Mouse (Mus musculus) heart, embryonic 15.5 days (tissue): ENCODE data around the gene St7. TPM values are rescaled to one million over a fixed set of nuclear protein-coding genes. Genes with fewer than 3 reads are reported as not detected.
"Not testable (repeated sequence)": the region's sequence is repeated elsewhere in the genome, so short reads cannot be mapped to it uniquely, and the experiment has no call there.

ENCODE experiments used
- ATAC-seq: fragments of 200-750 bp; cut with Nextera tagmentation; replicated peaks from 2 replicates; pipeline ENCODE4 v1.8.0; 2017; ENCODE audit warnings: low read depth, moderate TSS enrichment; ENCODE audit not compliant: insufficient number of reproducible peaks, insufficient read depth, low FRiP score
- H3K27ac ChIP-seq: fragments of 300-500 bp; sonication (generic); 2 replicates; pipeline ENCODE4 v1.5.1; 2015; ENCODE audit warnings: mild to moderate bottlenecking, inconsistent platforms
- H3K27me3 ChIP-seq: fragments of 300-500 bp; sonication (generic); 2 replicates; pipeline ENCODE4 v1.6.1; 2015; ENCODE audit warnings: inconsistent platforms
- H3K36me3 ChIP-seq: fragments of 300-500 bp; sonication (generic); 2 replicates; pipeline ENCODE4 v1.6.1; 2015; ENCODE audit warnings: mild to moderate bottlenecking, inconsistent platforms
- H3K4me1 ChIP-seq: fragments of 300-500 bp; sonication (generic); replicated peaks from 2 replicates; pipeline ENCODE4 v1.6.1; 2015; ENCODE audit warnings: inconsistent platforms
- H3K4me2 ChIP-seq: fragments of 300-500 bp; sonication (generic); 2 replicates; pipeline ENCODE4 v1.6.1; 2015; ENCODE audit warnings: inconsistent platforms, mild to moderate bottlenecking, moderate library complexity
- H3K4me3 ChIP-seq: fragments of 300-500 bp; sonication (generic); 2 replicates; pipeline ENCODE4 v1.5.1; 2015; ENCODE audit warnings: mild to moderate bottlenecking, inconsistent platforms
- H3K9ac ChIP-seq: fragments of 300-500 bp; sonication (generic); 2 replicates; pipeline ENCODE4 v1.6.1; 2015; ENCODE audit warnings: mild to moderate bottlenecking, inconsistent platforms
- H3K9me3 ChIP-seq: fragments of 300-500 bp; sonication (generic); replicated peaks from 2 replicates; pipeline ENCODE4 v1.6.1; 2016; ENCODE audit warnings: inconsistent platforms
- WGBS: fragments of 180-500 bp; shearing (Covaris S2); methylation state at CpG from one replicate; pipeline ENCODE4 v1.1.7; 2015; ENCODE audit warnings: mixed read lengths; 5-methylcytosine and 5-hydroxymethylcytosine counted together
- polyA plus RNA-seq: library from polyadenylated mRNA; unstranded; fragments of >200 nt; fragmentation: Nextera tagmentation; extraction: Ambion mirVana; gene quantifications from 2 replicates; pipeline ENCODE4 v1.2.1, GENCODE M21; 2015

St7 gene
- polyA plus RNA-seq, 1 experiment from 2014 or later = 26.1 TPM

GRCm38 (mm10) chr6:17680266-17680925, 12.3 kb upstream of the St7 start:
- Histone ChIP-seq H3K4me1 (peaks cover 5% of the 10 kb centered on the region), H3K9me3 (no peaks in the 10 kb centered on the region), H3K36me3 (no peaks in the 10 kb centered on the region), H3K27ac (no peak overlapping the region), H3K27me3 (no peaks in the 10 kb centered on the region), H3K4me2 (no peak overlapping the region), H3K9ac (no peak overlapping the region), H3K4me3 (no peak overlapping the region)
- WGBS = 62% methylated on average over 6 of the region's 6 CpGs
- ATAC-seq = no peak

GRCm38 (mm10) chr6:17681810-17682209, 10.9 kb upstream of the St7 start:
- no peaks in the 10 kb centered on the region for H3K27me3 ChIP-seq
- H3K9ac ChIP-seq = no peak overlapping the region
- H3K9me3 ChIP-seq = no peaks in the 10 kb centered on the region
- no peak overlapping the region for H3K4me3 ChIP-seq
- ATAC-seq = no peak
- H3K4me2 ChIP-seq = no peak overlapping the region
- WGBS = 98% methylated on average over 8 of the region's 8 CpGs
- H3K27ac ChIP-seq = no peak overlapping the region
- H3K36me3 ChIP-seq = no peaks in the 10 kb centered on the region
- H3K4me1 ChIP-seq = peaks cover 3% of the 10 kb centered on the region

GRCm38 (mm10) chr6:17688676-17689075, 4.1 kb upstream of the St7 start:
- H3K4me3 ChIP-seq = no peak overlapping the region
- H3K9ac ChIP-seq = no peak overlapping the region
- no peaks in the 10 kb centered on the region for H3K36me3 ChIP-seq
- H3K4me1 ChIP-seq = peaks cover 4% of the 10 kb centered on the region
- H3K4me2 ChIP-seq = no peak overlapping the region
- WGBS = 78% methylated on average over 5 of the region's 5 CpGs
- no peaks in the 10 kb centered on the region for H3K9me3 ChIP-seq
- no peak for ATAC-seq
- no peak overlapping the region for H3K27ac ChIP-seq
- H3K27me3 ChIP-seq = no peaks in the 10 kb centered on the region

GRCm38 (mm10) chr6:17693726-17694549, 1.2 kb downstream of the St7 start:
- ATAC-seq = peak; percentile 79
- under 1% methylated on average over 87 of the region's 97 CpGs for WGBS
- H3K27ac ChIP-seq = peak overlapping the region; percentile 97
- peaks cover 13% of the 10 kb centered on the region for H3K4me1 ChIP-seq
- H3K36me3 ChIP-seq = 0 out of 2 replicates have a peak, but pooled peaks cover 4% of the 10 kb centered on the region
- H3K9ac ChIP-seq = peak overlapping the region; percentile 79
- H3K4me3 ChIP-seq = peak overlapping the region; percentile 82
- H3K4me2 ChIP-seq = peak overlapping the region; percentile 69
- no peaks in the 10 kb centered on the region for H3K9me3 ChIP-seq
- H3K27me3 ChIP-seq = no peaks in the 10 kb centered on the region

- H3K4me3 ChIP-seq = peak overlapping the region; percentile 82
- peak overlapping the region; percentile 97 for H3K27ac ChIP-seq
- WGBS = under 1% methylated on average over 46 of the region's 46 CpGs
- no peaks in the 10 kb centered on the region for H3K27me3 ChIP-seq
- H3K36me3 ChIP-seq = 0 out of 2 replicates have a peak, but pooled peaks cover 4% of the 10 kb centered on the region
- peak; percentile 85 for ATAC-seq
- H3K9me3 ChIP-seq = no peaks in the 10 kb centered on the region
- H3K9ac ChIP-seq = peak overlapping the region; percentile 79
- H3K4me1 ChIP-seq = peaks cover 13% of the 10 kb centered on the region
- peak overlapping the region; percentile 69 for H3K4me2 ChIP-seq
Measured at GRCm38 (mm10) chr6:17694550-17694951, 1.8 kb downstream of the St7 start.

- Histone ChIP-seq H3K4me2 (peak overlapping the region; percentile 16; the same call in 1 of the 2 replicates), H3K9ac (no peak overlapping the region), H3K36me3 (0 out of 2 replicates have a peak, but pooled peaks cover 4% of the 10 kb centered on the region), H3K9me3 (no peaks in the 10 kb centered on the region), H3K4me3 (no peak overlapping the region), H3K27me3 (no peaks in the 10 kb centered on the region), H3K4me1 (peaks cover 19% of the 10 kb centered on the region), H3K27ac (0 out of 2 replicates have a peak overlapping the region, but pooled peaks have one; percentile 36)
- 53% methylated on average over 5 of the region's 5 CpGs for WGBS
- ATAC-seq = no peak
Measured at GRCm38 (mm10) chr6:17696321-17696734, 3.6 kb downstream of the St7 start.

- 60% methylated on average over 7 of the region's 7 CpGs for WGBS
- Histone ChIP-seq H3K9me3 (no peaks in the 10 kb centered on the region), H3K9ac (no peak overlapping the region), H3K4me1 (peaks cover 12% of the 10 kb centered on the region), H3K36me3 (0 out of 2 replicates have a peak, but pooled peaks cover 4% of the 10 kb centered on the region), H3K27me3 (no peaks in the 10 kb centered on the region), H3K4me2 (no peak overlapping the region), H3K27ac (no peak overlapping the region), H3K4me3 (no peak overlapping the region)
- no peak for ATAC-seq
Measured at GRCm38 (mm10) chr6:17700936-17701612, 8.3 kb downstream of the St7 start.

- not testable (repeated sequence) for H3K4me3 ChIP-seq, H3K27me3 ChIP-seq, H3K9ac ChIP-seq, H3K9me3 ChIP-seq, H3K4me1 ChIP-seq, H3K27ac ChIP-seq, H3K4me2 ChIP-seq, H3K36me3 ChIP-seq, ATAC-seq
- 91% methylated on average over 1 of the region's 1 CpGs for WGBS
Measured at GRCm38 (mm10) chr6:17704038-17704437, 11.3 kb downstream of the St7 start.

GRCm38 (mm10) chr6:17705973-17706372, 13.2 kb downstream of the St7 start:
- H3K4me1 ChIP-seq = peaks cover 3% of the 10 kb centered on the region; the same call in 1 of the 2 replicates
- 57% methylated on average over 3 of the region's 3 CpGs for WGBS
- no peak for ATAC-seq
- no peaks in the 10 kb centered on the region for H3K9me3 ChIP-seq
- no peaks in the 10 kb centered on the region for H3K27me3 ChIP-seq
- no peak overlapping the region for H3K27ac ChIP-seq
- H3K4me3 ChIP-seq = no peak overlapping the region
- no peaks in the 10 kb centered on the region for H3K36me3 ChIP-seq
- H3K9ac ChIP-seq = no peak overlapping the region
- H3K4me2 ChIP-seq = no peak overlapping the region

GRCm38 (mm10) chr6:17718978-17719377, 26.2 kb downstream of the St7 start:
- H3K4me3 ChIP-seq = no peak overlapping the region
- no peak for ATAC-seq

GRCm38 (mm10) chr6:17719423-17719822, 26.7 kb downstream of the St7 start:
- WGBS = 79% methylated on average over 5 of the region's 5 CpGs
- no peak overlapping the region for H3K9ac ChIP-seq
- ATAC-seq = no peak
- H3K4me3 ChIP-seq = no peak overlapping the region
- H3K9me3 ChIP-seq = no peaks in the 10 kb centered on the region
- no peak overlapping the region for H3K27ac ChIP-seq
- H3K27me3 ChIP-seq = no peaks in the 10 kb centered on the region
- H3K4me1 ChIP-seq = peaks cover 14% of the 10 kb centered on the region
- H3K36me3 ChIP-seq = no peaks in the 10 kb centered on the region
- H3K4me2 ChIP-seq = no peak overlapping the region

More at GRCm38 (mm10) chr6:17718978-17719377, 26.2 kb downstream of the St7 start:
- Histone ChIP-seq H3K27me3 (no peaks in the 10 kb centered on the region), H3K4me2 (no peak overlapping the region), H3K36me3 (no peaks in the 10 kb centered on the region), H3K9ac (no peak overlapping the region), H3K4me1 (peaks cover 14% of the 10 kb centered on the region), H3K9me3 (no peaks in the 10 kb centered on the region), H3K27ac (no peak overlapping the region)
- WGBS = 90% methylated on average over 7 of the region's 7 CpGs
